Mouse (Mus musculus): ENCODE results near the gene Crb3. TPM values are rescaled to one million over a fixed set of nuclear protein-coding genes. Genes with fewer than 3 reads are reported as not detected.

The Crb3 gene
- total RNA-seq (2023), result 1 to 10 TPM in 1 of 2 experiments, under 1 TPM in 1; 0.99 to 1.6 TPM

GRCm38 (mm10) chr17:57058891-57059485, at the start of gene Crb3:
TSS of gene Crb3 (plus strand) at chr17:57059105.

GRCm38 (mm10) chr17:57011236-57012141, 47.4 kb upstream of the Crb3 start, which contains the start of the genes Gtf2f1 and Gm17949:
TSS of gene Gtf2f1 (minus strand) at chr17:57011288.
TSS of gene Gm17949 (plus strand) at chr17:57011469.

GRCm38 (mm10) chr17:57030931-57031660, 27.8 kb upstream of the Crb3 start, which contains the start of gene Khsrp:
TSS of gene Khsrp (minus strand) at chr17:57031522.

GRCm38 (mm10) chr17:57041554-57041953, 17.4 kb upstream of the Crb3 start, which contains the start of gene Slc25a41:
TSS of gene Slc25a41 (minus strand) at chr17:57041654.

GRCm38 (mm10) chr17:57059486-57059977, 627 bp downstream of the Crb3 start, which contains the start of gene Slc25a23:
TSS of gene Slc25a23 (minus strand) at chr17:57059863.

GRCm38 (mm10) chr17:57078336-57078735, 19.4 kb downstream of the Crb3 start, which contains the start of gene Dennd1c:
TSS of gene Dennd1c (minus strand) at chr17:57078514.

GRCm38 (mm10) chr17:57087049-57087832, 28.3 kb downstream of the Crb3 start, which contains the start of gene Tubb4a:
TSS of gene Tubb4a (minus strand) at chr17:57087782.

GRCm38 (mm10) chr17:57105181-57106034, 46.5 kb downstream of the Crb3 start, which contains the start of gene Tnfsf9:
TSS of gene Tnfsf9 (plus strand) at chr17:57105325.

Other genes starting within 250 kb of the Crb3 start
- gene Rfx2, start 228.1 kb upstream of the Crb3 start, total RNA-seq (2023), result 10 to 100 TPM; 18.2 to 18.7 TPM
- gene Acsbg2, start 184.7 kb upstream of the Crb3 start, total RNA-seq (2023), result not detected
- 1 to 10 TPM; 1.3 to 1.4 TPM for gene 1700061G19Rik, start 183.6 kb upstream of the Crb3 start, total RNA-seq (2023)
- 10 to 100 TPM; 38.4 to 44.5 TPM for gene Mllt1, start 123.7 kb upstream of the Crb3 start, total RNA-seq (2023)
- not detected for gene Acer1, start 77.0 kb upstream of the Crb3 start, total RNA-seq (2023)
- 10 to 100 TPM; 31.2 to 33.7 TPM for gene Clpp, start 68.8 kb upstream of the Crb3 start, total RNA-seq (2023)
- gene Alkbh7, start 61.8 kb upstream of the Crb3 start, total RNA-seq (2023), result 10 to 100 TPM; 12.5 to 13.6 TPM
- gene Pspn, start 59.1 kb upstream of the Crb3 start, total RNA-seq (2023), result 1 to 10 TPM; 2.4 to 2.7 TPM
- gene Gtf2f1, start 47.8 kb upstream of the Crb3 start, total RNA-seq (2023), result 10 to 100 TPM; 51.1 to 57.4 TPM
- not detected for gene Gm17949, start 47.6 kb upstream of the Crb3 start, total RNA-seq (2023)
- 100 to 1,000 TPM; 134 to 144 TPM for gene Khsrp, start 27.6 kb upstream of the Crb3 start, total RNA-seq (2023)
- gene Slc25a41, start 17.5 kb upstream of the Crb3 start, total RNA-seq (2023), result not detected
- gene Slc25a23, start 758 bp downstream of the Crb3 start, total RNA-seq (2023), result 10 to 100 TPM; 27.8 to 38.7 TPM
- gene Dennd1c, start 19.4 kb downstream of the Crb3 start, total RNA-seq (2023), result 100 to 1,000 TPM; 182 to 245 TPM
- 1 to 10 TPM; 1.4 to 1.5 TPM for gene Tubb4a, start 28.7 kb downstream of the Crb3 start, total RNA-seq (2023)
- gene Tnfsf9, start 46.2 kb downstream of the Crb3 start, total RNA-seq (2023), result 1 to 10 TPM; 2.0 to 3.2 TPM
- not detected for gene Cd70, start 90.7 kb downstream of the Crb3 start, total RNA-seq (2023)
- gene Tnfsf14, start 135.1 kb downstream of the Crb3 start, total RNA-seq (2023), result 10 to 100 TPM in 1 of 2 experiments, 1 to 10 TPM in 1; 7.2 to 13.8 TPM
- 1 to 10 TPM in 1 of 2 experiments, under 1 TPM in 1; 0.71 to 3.3 TPM for gene C3, start 169.0 kb downstream of the Crb3 start, total RNA-seq (2023)
- 10 to 100 TPM; 40.9 to 47.9 TPM for gene Gpr108, start 189.3 kb downstream of the Crb3 start, total RNA-seq (2023)
- gene Trip10, start 190.3 kb downstream of the Crb3 start, total RNA-seq (2023), result 1 to 10 TPM; 5.8 to 5.9 TPM
- 100 to 1,000 TPM; 169 to 171 TPM for gene Vav1, start 220.0 kb downstream of the Crb3 start, total RNA-seq (2023)

All from T-cell, adult 66 days (primary cell).